Mouse (Mus musculus): Measurements from ENCODE around the gene Uqcrc1. TPM values are rescaled to one million over a fixed set of nuclear protein-coding genes. Genes with fewer than 3 reads are reported as not detected.

The Uqcrc1 gene
- total RNA-seq (2014; rRNA removed; ENCODE audit: low replicate concordance) (1,707 and 1,762 TPM in 2 replicates), polyA plus RNA-seq (2015; fragmentation: Nextera tagmentation; extraction: Ambion mirVana) (1,738 and 1,782 TPM in 2 replicates)

- Histone ChIP-seq H3K27ac (ENCODE audit: low read depth) (peak within 1 kb of the TSS; percentile 88), H3K4me3 (ENCODE audit: low read depth, low read length) (peak within 1 kb of the TSS; percentile 88), H3K4me1 (ENCODE audit: control insufficient read depth, insufficient read depth) (0 out of 2 replicates have a peak, but pooled peaks cover 4% of the 10 kb centered on the region), H3K9ac (replicated peaks; ENCODE audit: low read depth, low read length) (peak within 1 kb of the TSS; percentile 91), H3K4me2 (ENCODE audit: low read depth, low read length) (peak within 1 kb of the TSS; percentile 62), H3K9me3 (replicated peaks; ENCODE audit: control insufficient read depth, low read length) (no peaks in the 10 kb centered on the region), H3K27me3 (ENCODE audit: control insufficient read depth, insufficient read depth, low read length) (no peaks in the 10 kb centered on the region), H3K36me3 (replicated peaks; ENCODE audit: control insufficient read depth, insufficient read depth, low read length) (peaks cover 37% of the 10 kb centered on the region)
- ATAC-seq (ENCODE audit: insufficient read depth, low read depth) (peak; percentile 86), DNase-seq (ENCODE audit: low spot score) (peak; percentile 97)
- WGBS = under 1% methylated on average over 57 of the region's 58 CpGs
- peak; percentile 90 for TF ChIP-seq CTCF (IDR thresholded peaks at IDR 0.05; ENCODE audit: low read depth)
- peak; percentile 72 for TF ChIP-seq EP300 (IDR thresholded peaks at IDR 0.05; ENCODE audit: low read depth)
Measured at GRCm38 (mm10) chr9:108936418-108937364, at the start of gene Uqcrc1. Uqcrc1 (plus strand) TSS chr9:108936633.

GRCm38 (mm10) chr9:108912308-108912707, 24.1 kb upstream of the Uqcrc1 start:
- Histone ChIP-seq H3K4me3 (ENCODE audit: low read depth, low read length) (no peak overlapping the region), H3K9ac (replicated peaks; ENCODE audit: low read depth, low read length) (no peak overlapping the region), H3K27ac (ENCODE audit: low read depth) (no peak overlapping the region), H3K36me3 (replicated peaks; ENCODE audit: control insufficient read depth, insufficient read depth, low read length) (no peaks in the 10 kb centered on the region), H3K27me3 (ENCODE audit: control insufficient read depth, insufficient read depth, low read length) (no peaks in the 10 kb centered on the region), H3K9me3 (replicated peaks; ENCODE audit: control insufficient read depth, low read length) (no peaks in the 10 kb centered on the region), H3K4me1 (ENCODE audit: control insufficient read depth, insufficient read depth) (no peaks in the 10 kb centered on the region), H3K4me2 (ENCODE audit: low read depth, low read length) (no peak overlapping the region)
- TF ChIP-seq CTCF (IDR thresholded peaks at IDR 0.05; ENCODE audit: low read depth) = no peak
- TF ChIP-seq EP300 (IDR thresholded peaks at IDR 0.05; ENCODE audit: low read depth) = no peak
- ATAC-seq (ENCODE audit: insufficient read depth, low read depth) (no peak), DNase-seq (ENCODE audit: low spot score) (no peak)
- 68% methylated on average over 6 of the region's 6 CpGs for WGBS

GRCm38 (mm10) chr9:108913161-108913560, 23.3 kb upstream of the Uqcrc1 start:
- ATAC-seq (ENCODE audit: insufficient read depth, low read depth) (no peak), DNase-seq (ENCODE audit: low spot score) (no peak)
- Histone ChIP-seq H3K36me3 (replicated peaks; ENCODE audit: control insufficient read depth, insufficient read depth, low read length) (no peaks in the 10 kb centered on the region), H3K9ac (replicated peaks; ENCODE audit: low read depth, low read length) (no peak overlapping the region), H3K4me2 (ENCODE audit: low read depth, low read length) (no peak overlapping the region), H3K27ac (ENCODE audit: low read depth) (no peak overlapping the region), H3K9me3 (replicated peaks; ENCODE audit: control insufficient read depth, low read length) (no peaks in the 10 kb centered on the region), H3K4me1 (ENCODE audit: control insufficient read depth, insufficient read depth) (no peaks in the 10 kb centered on the region), H3K27me3 (ENCODE audit: control insufficient read depth, insufficient read depth, low read length) (no peaks in the 10 kb centered on the region), H3K4me3 (ENCODE audit: low read depth, low read length) (no peak overlapping the region)
- TF ChIP-seq CTCF (IDR thresholded peaks at IDR 0.05; ENCODE audit: low read depth) = no peak
- TF ChIP-seq EP300 (IDR thresholded peaks at IDR 0.05; ENCODE audit: low read depth) = no peak
- 87% methylated on average over 7 of the region's 7 CpGs for WGBS

- H3K4me3 ChIP-seq (ENCODE audit: low read depth, low read length) = no peak overlapping the region
- TF ChIP-seq EP300 (IDR thresholded peaks at IDR 0.05; ENCODE audit: low read depth) (no peak), CTCF (IDR thresholded peaks at IDR 0.05; ENCODE audit: low read depth) (no peak)
- WGBS = 65% methylated on average over 10 of the region's 10 CpGs
- H3K9me3 ChIP-seq (replicated peaks; ENCODE audit: control insufficient read depth, low read length) = no peaks in the 10 kb centered on the region
- H3K9ac ChIP-seq (replicated peaks; ENCODE audit: low read depth, low read length) = no peak overlapping the region
- no peak for DNase-seq (ENCODE audit: low spot score)
- H3K27me3 ChIP-seq (ENCODE audit: control insufficient read depth, insufficient read depth, low read length) = no peaks in the 10 kb centered on the region
- H3K4me1 ChIP-seq (ENCODE audit: control insufficient read depth, insufficient read depth) = no peaks in the 10 kb centered on the region
- no peak for ATAC-seq (ENCODE audit: insufficient read depth, low read depth)
- no peaks in the 10 kb centered on the region for H3K36me3 ChIP-seq (replicated peaks; ENCODE audit: control insufficient read depth, insufficient read depth, low read length)
- H3K27ac ChIP-seq (ENCODE audit: low read depth) = no peak overlapping the region
- no peak overlapping the region for H3K4me2 ChIP-seq (ENCODE audit: low read depth, low read length)
Measured at GRCm38 (mm10) chr9:108913621-108914020, 22.8 kb upstream of the Uqcrc1 start.

- TF ChIP-seq EP300 (IDR thresholded peaks at IDR 0.05; ENCODE audit: low read depth) (no peak), CTCF (IDR thresholded peaks at IDR 0.05; ENCODE audit: low read depth) (no peak)
- Histone ChIP-seq H3K4me3 (ENCODE audit: low read depth, low read length) (no peak within 1 kb of the TSS), H3K9ac (replicated peaks; ENCODE audit: low read depth, low read length) (no peak within 1 kb of the TSS), H3K27ac (ENCODE audit: low read depth) (no peak within 1 kb of the TSS), H3K4me2 (ENCODE audit: low read depth, low read length) (no peak within 1 kb of the TSS), H3K36me3 (replicated peaks; ENCODE audit: control insufficient read depth, insufficient read depth, low read length) (no peaks in the 10 kb centered on the region), H3K9me3 (replicated peaks; ENCODE audit: control insufficient read depth, low read length) (no peaks in the 10 kb centered on the region), H3K27me3 (ENCODE audit: control insufficient read depth, insufficient read depth, low read length) (no peaks in the 10 kb centered on the region), H3K4me1 (ENCODE audit: control insufficient read depth, insufficient read depth) (no peaks in the 10 kb centered on the region)
- DNase-seq (ENCODE audit: low spot score) (no peak), ATAC-seq (ENCODE audit: insufficient read depth, low read depth) (peak; percentile 58)
- 50% methylated on average over 6 of the region's 6 CpGs for WGBS
Measured at GRCm38 (mm10) chr9:108914491-108914890, 21.9 kb upstream of the Uqcrc1 start, which contains the start of gene Tmem89. Tmem89 (plus strand) TSS chr9:108914619.
